Mouse (Mus musculus) cerebellum, adult 2 months (tissue): Measurements from ENCODE around the gene Lbp.

Experiments
- CTCF ChIP-seq: fragments of 200-500 bp; IDR thresholded peaks from 2 replicates; pipeline ENCODE4 v1.5.1; 2011; ENCODE audit warnings: low read depth, mild to moderate bottlenecking, control low read depth, low read length, moderate library complexity, borderline replicate concordance; ENCODE audit not compliant: insufficient read depth
- POLR2A ChIP-seq: fragments of 200-500 bp; IDR thresholded peaks from 2 replicates; pipeline ENCODE4 v1.6.1; 2011; ENCODE audit warnings: low read length, control low read depth, borderline replicate concordance; ENCODE audit not compliant: insufficient read depth

GRCm38 (mm10) chr2:158259498-158259897 is 46.8 kb upstream of the Lbp start:
- TF ChIP-seq CTCF (no peak), POLR2A (no peak)
